Mouse (Mus musculus) liver, postnatal 0 days (tissue): ENCODE results near the gene Rhox3c.
"Not testable (repeated sequence)": the region's sequence is repeated elsewhere in the genome, so short reads cannot be mapped to it uniquely, and the experiment has no call there.

Experiments
- CTCF ChIP-seq: sonication (generic); IDR thresholded peaks from 2 replicates; pipeline ENCODE4 v1.5.1; 2016; ENCODE audit warnings: antibody characterized with exemption, low read depth
- EP300 ChIP-seq: IDR thresholded peaks from 2 replicates; pipeline ENCODE4 v1.6.1; 2016; ENCODE audit warnings: antibody characterized with exemption, low read depth, mild to moderate bottlenecking

DNA sequence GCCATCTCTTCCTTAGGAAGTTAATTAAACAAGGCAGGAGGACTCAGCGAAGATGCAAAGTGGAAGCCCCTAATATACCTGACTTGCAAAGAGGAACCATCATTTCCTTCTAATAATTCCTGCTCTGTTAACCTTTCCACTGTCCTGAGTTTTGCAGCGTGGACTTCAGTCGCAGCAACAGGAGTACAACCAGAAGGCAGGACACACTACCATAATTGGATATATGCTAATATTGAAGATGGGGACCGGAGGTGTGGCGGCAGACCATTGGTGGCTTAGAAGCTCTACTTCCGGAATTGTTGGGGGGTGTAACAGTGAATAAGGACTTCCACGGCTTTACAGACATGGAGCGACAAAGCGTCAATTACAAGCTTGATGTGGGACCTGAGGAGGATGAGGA lies 46.6 kb upstream of the Rhox3c start, which contains the start of gene Rhox2b:
- TF ChIP-seq CTCF, EP300: not testable (repeated sequence)
